Mouse (Mus musculus): Measurements from ENCODE around the gene Sapcd1. TPM values are rescaled to one million over a fixed set of nuclear protein-coding genes. Genes with fewer than 3 reads are reported as not detected.
"Not testable (repeated sequence)": the region's sequence is repeated elsewhere in the genome, so short reads cannot be mapped to it uniquely, and the experiment has no call there.

Sapcd1 gene
- polyA plus RNA-seq, 1 experiment, result 2.8 TPM

DNA sequence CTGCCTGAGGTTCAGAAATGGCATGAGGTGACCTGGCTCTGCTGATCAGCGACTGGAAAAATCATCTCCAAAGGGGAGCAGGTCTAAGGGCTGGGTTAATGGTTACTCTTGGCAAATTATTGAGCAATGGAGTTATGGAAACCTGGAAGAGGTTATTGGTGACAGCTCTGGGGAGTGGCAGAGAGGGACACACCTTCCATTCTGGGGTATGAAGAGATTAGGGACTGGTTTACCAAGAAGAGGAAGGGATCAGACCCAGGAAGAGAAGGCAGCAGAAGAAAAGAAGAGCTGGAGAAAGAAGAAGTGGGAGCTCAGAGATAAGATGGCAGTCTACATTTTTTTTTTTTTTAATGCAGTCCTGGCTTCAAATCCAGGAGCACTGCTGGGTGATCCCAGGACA is 19.9 kb upstream of the Sapcd1 start:
- Histone ChIP-seq H3K4me1 (ENCODE audit: control insufficient read depth, insufficient read depth, low read length) (peaks cover 36% of the 10 kb centered on the region), H3K4me3 (replicated peaks; ENCODE audit: extremely low read depth, low read depth, low read length) (no peak overlapping the region)
- TF ChIP-seq CTCF (IDR thresholded peaks at IDR 0.05; ENCODE audit: insufficient read depth, low read length), result no peak
- TF ChIP-seq POLR2A (IDR thresholded peaks at IDR 0.05; ENCODE audit: borderline replicate concordance, extremely low read depth, low read depth, low read length), result no peak
- DNase-seq, result no peak
- 26% methylated on average over 1 of the region's 1 CpGs for WGBS

GRCm38 (mm10) chr17:35046681-35047455 is 19.1 kb upstream of the Sapcd1 start, which contains the start of gene Msh5:
Msh5 (minus strand) TSS chr17:35046745.
- H3K4me1 ChIP-seq (ENCODE audit: control insufficient read depth, insufficient read depth, low read length), result peaks cover 27% of the 10 kb centered on the region
- TF ChIP-seq POLR2A (IDR thresholded peaks at IDR 0.05; ENCODE audit: borderline replicate concordance, extremely low read depth, low read depth, low read length) (peak; percentile 4; the same call in 1 of the 2 replicates), CTCF (IDR thresholded peaks at IDR 0.05; ENCODE audit: insufficient read depth, low read length) (no peak)
- 1% methylated on average over 33 of the region's 33 CpGs for WGBS

DNA sequence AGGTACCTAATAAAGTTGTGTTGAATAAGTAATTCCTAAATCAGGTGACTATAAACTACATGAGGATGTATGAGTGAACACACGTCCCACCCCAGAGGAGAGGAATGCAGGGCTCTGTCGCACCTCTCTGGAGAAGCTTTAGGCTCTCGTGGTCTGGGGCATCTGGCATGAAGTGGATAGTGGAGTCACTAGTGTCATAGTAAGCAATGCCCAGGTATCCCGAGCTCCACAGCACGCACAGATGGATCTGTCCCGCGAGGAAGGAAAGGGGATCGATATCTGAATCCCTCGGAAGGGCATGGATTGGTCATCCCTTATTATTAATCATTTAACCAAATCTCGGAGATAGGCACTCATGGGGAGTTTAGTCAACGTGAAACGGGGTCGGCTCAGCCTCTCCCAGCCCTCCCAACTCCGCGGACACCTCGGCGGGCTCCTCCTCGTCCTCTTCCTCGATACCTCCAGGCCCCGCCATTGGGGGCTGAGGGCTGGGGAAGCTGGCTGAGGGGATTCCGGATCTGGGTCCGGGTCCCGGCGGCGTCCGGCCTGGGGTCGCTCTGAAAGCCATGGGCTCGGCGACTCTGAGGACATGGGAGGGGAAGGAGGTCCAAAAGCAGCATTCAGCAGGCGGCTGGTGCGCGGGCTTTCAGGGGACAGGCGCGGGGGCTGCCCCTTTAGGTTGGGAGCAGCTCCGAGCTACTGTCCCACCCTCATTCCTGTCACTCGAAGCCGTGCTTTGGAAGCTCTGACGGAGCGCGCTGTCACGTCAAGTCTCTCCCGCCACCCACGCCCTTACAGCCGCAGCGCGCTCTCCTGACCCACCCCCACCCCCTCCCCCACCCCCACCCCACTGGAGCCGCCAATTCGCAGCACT is 18.2 kb upstream of the Sapcd1 start:
- peak; percentile 80; the same call in 1 of the 2 replicates for TF ChIP-seq POLR2A (IDR thresholded peaks at IDR 0.05; ENCODE audit: borderline replicate concordance, extremely low read depth, low read depth, low read length)
- TF ChIP-seq CTCF (IDR thresholded peaks at IDR 0.05; ENCODE audit: insufficient read depth, low read length), result no peak
- H3K4me3 ChIP-seq (replicated peaks; ENCODE audit: extremely low read depth, low read depth, low read length), result peak overlapping the region; percentile 51
- WGBS, result 3% methylated on average over 48 of the region's 48 CpGs
- peaks cover 26% of the 10 kb centered on the region for H3K4me1 ChIP-seq (ENCODE audit: control insufficient read depth, insufficient read depth, low read length)
- DNase-seq, result peak; percentile 14

More at GRCm38 (mm10) chr17:35046681-35047455, 19.1 kb upstream of the Sapcd1 start, which contains the start of gene Msh5:
- H3K4me3 ChIP-seq (replicated peaks; ENCODE audit: extremely low read depth, low read depth, low read length), result peak within 1 kb of the TSS; percentile 51
- DNase-seq, result peak; percentile 98

- no peak overlapping the region for H3K4me3 ChIP-seq (replicated peaks; ENCODE audit: extremely low read depth, low read depth, low read length)
Observed at GRCm38 (mm10) chr17:35044904-35045806, 17.3 kb upstream of the Sapcd1 start.

GRCm38 (mm10) chr17:35043794-35044193 is 16.0 kb upstream of the Sapcd1 start:
- TF ChIP-seq POLR2A (IDR thresholded peaks at IDR 0.05; ENCODE audit: borderline replicate concordance, extremely low read depth, low read depth, low read length), result no peak
- TF ChIP-seq CTCF (IDR thresholded peaks at IDR 0.05; ENCODE audit: insufficient read depth, low read length), result no peak
- H3K4me3 ChIP-seq (replicated peaks; ENCODE audit: extremely low read depth, low read depth, low read length), result no peak overlapping the region
- 53% methylated on average over 4 of the region's 4 CpGs for WGBS
- H3K4me1 ChIP-seq (ENCODE audit: control insufficient read depth, insufficient read depth, low read length), result peaks cover 19% of the 10 kb centered on the region
- DNase-seq, result no peak

More at GRCm38 (mm10) chr17:35044904-35045806, 17.3 kb upstream of the Sapcd1 start:
- H3K4me1 ChIP-seq (ENCODE audit: control insufficient read depth, insufficient read depth, low read length), result peaks cover 26% of the 10 kb centered on the region
- 59% methylated on average over 7 of the region's 7 CpGs for WGBS
- DNase-seq, result peak; percentile 2
- TF ChIP-seq CTCF (IDR thresholded peaks at IDR 0.05; ENCODE audit: insufficient read depth, low read length), result no peak
- no peak for TF ChIP-seq POLR2A (IDR thresholded peaks at IDR 0.05; ENCODE audit: borderline replicate concordance, extremely low read depth, low read depth, low read length)

GRCm38 (mm10) chr17:35039121-35039873 is 11.5 kb upstream of the Sapcd1 start:
- 82% methylated on average over 11 of the region's 11 CpGs for WGBS
- DNase-seq, result no peak
- Histone ChIP-seq H3K4me1 (ENCODE audit: control insufficient read depth, insufficient read depth, low read length) (peaks cover 6% of the 10 kb centered on the region; the same call in 1 of the 2 replicates), H3K4me3 (replicated peaks; ENCODE audit: extremely low read depth, low read depth, low read length) (no peak overlapping the region)
- no peak for TF ChIP-seq CTCF (IDR thresholded peaks at IDR 0.05; ENCODE audit: insufficient read depth, low read length)
- TF ChIP-seq POLR2A (IDR thresholded peaks at IDR 0.05; ENCODE audit: borderline replicate concordance, extremely low read depth, low read depth, low read length), result no peak

GRCm38 (mm10) chr17:35034896-35035295 is 7.1 kb upstream of the Sapcd1 start:
- WGBS, result 75% methylated on average over 6 of the region's 6 CpGs
- TF ChIP-seq POLR2A (IDR thresholded peaks at IDR 0.05; ENCODE audit: borderline replicate concordance, extremely low read depth, low read depth, low read length) (no peak), CTCF (IDR thresholded peaks at IDR 0.05; ENCODE audit: insufficient read depth, low read length) (no peak)
- no peak overlapping the region for H3K4me3 ChIP-seq (replicated peaks; ENCODE audit: extremely low read depth, low read depth, low read length)
- no peaks in the 10 kb centered on the region; the same call in 1 of the 2 replicates for H3K4me1 ChIP-seq (ENCODE audit: control insufficient read depth, insufficient read depth, low read length)
- no peak for DNase-seq

- 65% methylated on average over 1 of the region's 1 CpGs for WGBS
- DNase-seq; H3K4me1 ChIP-seq (ENCODE audit: control insufficient read depth, insufficient read depth, low read length); H3K4me3 ChIP-seq (replicated peaks; ENCODE audit: extremely low read depth, low read depth, low read length): not testable (repeated sequence)
Observed at GRCm38 (mm10) chr17:35033703-35034102, 5.9 kb upstream of the Sapcd1 start.
